Mouse (Mus musculus) central nervous system, embryonic 14 days (tissue): ENCODE measurements around the gene Mettl21e. TPM values are rescaled to one million over a fixed set of nuclear protein-coding genes. Genes with fewer than 3 reads are reported as not detected.

Experiments used
- polyA plus RNA-seq: library from polyadenylated mRNA; depleted of rRNA; stranded (reverse); fragments of >200 nt; gene quantifications from 2 replicates; pipeline ENCODE4 v1.2.3, GENCODE M21; 2012; rRNA removed

Mettl21e gene
- polyA plus RNA-seq = not detected in 2 replicates

DNA sequence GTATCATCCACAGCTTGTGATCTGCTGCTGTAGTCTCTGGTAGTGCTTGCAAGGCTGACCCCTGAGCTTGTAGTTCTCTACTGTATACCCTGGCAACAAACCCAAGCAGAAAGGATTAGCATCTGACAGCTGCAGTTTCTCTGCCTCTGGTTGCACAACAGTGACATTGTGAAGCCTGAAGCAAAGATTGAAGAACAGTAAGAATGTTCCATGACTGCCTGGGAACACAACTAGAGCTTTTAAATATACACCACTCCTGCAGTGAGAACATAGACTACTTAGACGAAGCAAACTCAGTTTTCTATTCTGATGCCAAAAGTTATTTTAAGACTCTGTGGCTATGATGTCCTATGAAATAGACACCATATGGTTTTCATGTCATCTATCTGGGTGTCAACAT, at the start of gene Mettl21e:
TSS of gene Mettl21e (minus strand) at position 86 of the 400 bp plus-strand sequence.

Other genes starting within 250 kb of the Mettl21e start
- 1.1 and 1.5 TPM in 2 replicates for gene Mettl21c, start 198.9 kb downstream of the Mettl21e start, polyA plus RNA-seq
- gene Gm8251, start 157.0 kb downstream of the Mettl21e start, polyA plus RNA-seq = 0.21 and 0.22 TPM in 2 replicates
- gene Tex30, start 116.5 kb downstream of the Mettl21e start, polyA plus RNA-seq = 25.9 and 35.5 TPM in 2 replicates
- gene Kdelc1, start 100.2 kb downstream of the Mettl21e start, polyA plus RNA-seq = 38.1 and 38.9 TPM in 2 replicates
- 18.7 and 21.7 TPM in 2 replicates for gene Bivm, start 100.0 kb downstream of the Mettl21e start, polyA plus RNA-seq
- gene Ercc5, start 71.2 kb downstream of the Mettl21e start, polyA plus RNA-seq = 33.2 and 35.7 TPM in 2 replicates